Mouse (Mus musculus) cortical plate, adult 2 months (tissue): ENCODE data around the gene Dus4l.

Experiments used
- CTCF ChIP-seq: fragments of 200-500 bp; IDR thresholded peaks from 2 replicates; pipeline ENCODE4 v1.5.1; 2011; ENCODE audit warnings: mild to moderate bottlenecking, control low read depth, low read length; ENCODE audit not compliant: insufficient read depth; ENCODE audit errors: extremely low read depth
- POLR2A ChIP-seq: fragments of 200-500 bp; IDR thresholded peaks from 2 replicates; pipeline ENCODE4 v1.6.1; 2011; ENCODE audit warnings: mild to moderate bottlenecking, low read length, control low read depth; ENCODE audit not compliant: insufficient read depth; ENCODE audit errors: extremely low read depth

DNA sequence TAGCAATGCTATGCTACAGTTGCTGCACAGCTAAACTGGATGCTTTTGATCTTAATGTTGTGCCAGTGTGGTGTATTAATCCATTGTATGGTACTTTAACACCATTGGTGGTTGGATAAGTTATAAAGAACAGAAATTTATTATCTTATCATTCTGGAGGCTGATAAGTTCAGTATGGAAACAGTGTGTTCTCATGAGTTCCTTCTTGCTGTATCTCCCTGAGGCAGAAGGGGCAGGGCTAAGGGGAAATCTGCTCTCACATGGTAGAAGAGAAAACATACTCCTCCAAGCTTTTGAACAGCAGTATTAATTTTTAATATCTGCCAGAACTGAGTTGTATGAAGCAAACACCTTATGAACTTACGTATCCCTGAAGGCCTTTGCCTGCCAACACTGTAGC is 38.7 kb upstream of the Dus4l start:
- no peak for TF ChIP-seq POLR2A
- TF ChIP-seq CTCF: no peak
